In genomic region chrX:13612115-13612514, GRCm38 (mm10) we compare ENCODE assay signal across 22 mouse cellular contexts. TPM values are rescaled to one million over a fixed set of nuclear protein-coding genes. Genes with fewer than 3 reads are reported as not detected.
DNase-seq lines count a peak whose midpoint lies in the region; TF ChIP-seq lines count a peak whose summit lies in the region.
"Had no signal": no experiment of that assay in that cellular context is flagged by ENCODE, and none has a peak within 500 bp of the region (broad histone marks: within the 10 kb centered on the region; RNA-seq: fewer than 3 reads in every experiment).

No protein-coding gene starts in this region.

- peak; percentile 57 to 90 for TF ChIP-seq EP300 in MEL (IDR thresholded peaks at IDR 0.05; ENCODE audit: low read depth in 1 of 2, low read length in 2 of 2)

- DNase-seq in MEL (ENCODE audit: low read depth, low spot score), result peak; percentile 40
- no peak for DNase-seq in gastrocnemius, postnatal 14 days
- DNase-seq: adrenal gland, adult 2 months; adrenal gland, adult 8-10 months; adrenal gland, postnatal 10 days; adrenal gland, postnatal 14 days; adrenal gland, postnatal 25 days; adrenal gland, postnatal 36 days; B cell, adult 2 months; cerebellum, adult 11 months; cerebellum, adult 11-12 months; cerebellum, adult 18-20 months; cerebellum, adult 2 months; cerebellum, adult 8-10 months had no signal

- H3K27ac ChIP-seq in MEL (ENCODE audit: control insufficient read depth, low read depth, low read length), result peak overlapping the region; percentile 62

- no peak for TF ChIP-seq POLR2A in MEL (IDR thresholded peaks at IDR 0.05; ENCODE audit: control insufficient read depth in 1 of 2, insufficient read depth in 1 of 2, low read depth in 1 of 2, low read length in 2 of 2, poor library complexity in 1 of 2)

- H3K9me3 ChIP-seq in MEL (replicated peaks; ENCODE audit: insufficient read depth, low read length), result no peaks in the 10 kb centered on the region
- H3K9me3 ChIP-seq: G1E had no signal

- peak overlapping the region in 1 of 2 experiments; percentile 3; a peak in 2 of 4 replicates for H3K4me3 ChIP-seq in MEL (ENCODE audit: control insufficient read depth in 1 of 2, insufficient read depth in 1 of 2, low read depth in 2 of 2, low read length in 2 of 2)

- TF ChIP-seq RAD21 in MEL (IDR thresholded peaks at IDR 0.05; ENCODE audit: low read depth, low read length), result no peak

- 0 out of 2 replicates have a peak, but pooled peaks cover 2% of the 10 kb centered on the region for H3K79me2 ChIP-seq in MEL (ENCODE audit: control insufficient read depth, insufficient read depth, low read length, poor library complexity)

- TF ChIP-seq CTCF in MEL (IDR thresholded peaks at IDR 0.05 in 2 of 3, conservative IDR thresholded peaks at IDR 0.05 in 1 of 3; ENCODE audit: control insufficient read depth in 1 of 3, insufficient read depth in 1 of 3, low read depth in 2 of 3, low read length in 3 of 3, poor library complexity in 1 of 3, severe bottlenecking in 1 of 3), result no peak

- peaks cover 0 to 23% of the 10 kb centered on the region in 2 experiments; a peak in 2 of 4 replicates for H3K36me3 ChIP-seq in MEL (ENCODE audit: control insufficient read depth in 1 of 2, insufficient read depth in 2 of 2, low read length in 2 of 2)
- H3K36me3 ChIP-seq: G1E had no signal

- H3K9ac ChIP-seq in MEL (ENCODE audit: control insufficient read depth, low read depth, low read length, poor library complexity, severe bottlenecking), result peak overlapping the region; percentile 5; the same call in 1 of the 2 replicates

- H3K4me1 ChIP-seq in MEL (ENCODE audit: control insufficient read depth in 1 of 2, insufficient read depth in 2 of 2, low read length in 2 of 2), result peaks cover 10 to 25% of the 10 kb centered on the region in 2 experiments

- intact Hi-C loops in gastrocnemius, postnatal 14 days (cut with DNase I; ENCODE audit: low total_unique reads), result no loop called here

- no peaks in the 10 kb centered on the region for H3K27me3 ChIP-seq in MEL (ENCODE audit: control insufficient read depth in 1 of 2, insufficient read depth in 2 of 2, low read length in 2 of 2)
- H3K27me3 ChIP-seq: CH12.LX had no signal

TF ChIP-seq in MEL, 35 proteins besides CTCF, POLR2A, EP300 and RAD21:
- TF ChIP-seq ETS1 (IDR thresholded peaks at IDR 0.05; ENCODE audit: low read depth, low read length) (peak; percentile 71), TAL1 (IDR thresholded peaks at IDR 0.05; ENCODE audit: low read length) (no peak), CHD1 (IDR thresholded peaks at IDR 0.05; ENCODE audit: low read depth, low read length) (no peak), UBTF (IDR thresholded peaks at IDR 0.05; ENCODE audit: borderline replicate concordance, insufficient read depth, low read depth, low read length) (no peak), POLR2AphosphoS2 (IDR thresholded peaks at IDR 0.05; ENCODE audit: low read length) (no peak), BHLHE40 (IDR thresholded peaks at IDR 0.05; ENCODE audit: borderline replicate concordance, low read depth, low read length) (no peak), TCF12 (IDR thresholded peaks at IDR 0.05; ENCODE audit: low read depth, low read length) (peak; percentile 51; the same call in 1 of the 2 replicates), MYB (IDR thresholded peaks at IDR 0.05; ENCODE audit: low read depth, low read length) (0 out of 2 replicates have a peak, but pooled peaks have one; percentile 35), GATA1 (IDR thresholded peaks at IDR 0.05; ENCODE audit: low read depth, low read length) (peak; percentile 42; the same call in 1 of the 2 replicates), JUND (IDR thresholded peaks at IDR 0.05; ENCODE audit: low read depth, low read length) (no peak), TBP (IDR thresholded peaks at IDR 0.05; ENCODE audit: low read depth, low read length) (no peak)

RNA-seq across cellular contexts. Expression of gene Gpr34, which starts 19.8 kb away (rescaled TPM):
- total RNA-seq in MEL (2012; rRNA removed), result 0.04 and 0.10 TPM in 2 replicates
- polyA plus RNA-seq in MEL (2012; ENCODE audit: insufficient read depth in 1 of 2, insufficient read length in 2 of 2, low read depth in 1 of 2, low replicate concordance in 2 of 2, missing spikeins in 1 of 2), result not detected
- 1 to 10 TPM in 1 of 2 experiments, under 1 TPM in 1; 0.80 to 2.0 TPM for total RNA-seq in gastrocnemius, postnatal 14 days (2021)
- total RNA-seq: ES-E14 had no signal
- polyA plus RNA-seq: adrenal gland, adult 2 months; G1E; Patski had no signal

RNA-seq across cellular contexts. Expression of gene Gpr82, which starts 49.0 kb away (rescaled TPM):
- total RNA-seq in MEL (2012; rRNA removed), result 0.12 and 0.13 TPM in 2 replicates
- under 1 TPM in 1 of 2 experiments, not detected in 1; 0.06 TPM for polyA plus RNA-seq in MEL (2012; ENCODE audit: insufficient read depth in 1 of 2, insufficient read length in 2 of 2, low read depth in 1 of 2, low replicate concordance in 2 of 2, missing spikeins in 1 of 2)
- total RNA-seq in gastrocnemius, postnatal 14 days (2021), result not detected
- total RNA-seq: adrenal gland, adult 18-20 months; adrenal gland, adult 2 months; adrenal gland, adult 8-10 months; adrenal gland, postnatal 10 days; adrenal gland, postnatal 14 days; adrenal gland, postnatal 25 days; adrenal gland, postnatal 4 days; ES-E14 had no signal
- polyA plus RNA-seq: adrenal gland, adult 2 months; brain, embryonic 14.5 days; C2C12; cerebellum, adult 2 months; G1E; Patski had no signal
